26 mouse cellular contexts compared by ENCODE assay signal in genomic region chr2:63981449-63981848, GRCm38 (mm10).
A peak's percentile ranks its signal among the peaks of the same experiment; 100 is the strongest.
DNase-seq lines count a peak whose midpoint lies in the region; ATAC-seq lines count a peak whose summit lies in the region.
"Had no signal": no experiment of that assay in that cellular context is flagged by ENCODE, and none has a peak within 500 bp of the region (broad histone marks: within the 10 kb centered on the region; RNA-seq: fewer than 3 reads in every experiment).

No protein-coding gene starts in this region.

- H3K36me3 ChIP-seq in heart, embryonic 12.5 days = peaks cover 24% of the 10 kb centered on the region
- peaks cover 21% of the 10 kb centered on the region for H3K36me3 ChIP-seq in midbrain, embryonic 13.5 days
- H3K36me3 ChIP-seq in midbrain, embryonic 11.5 days (ENCODE audit: control insufficient read depth, insufficient read depth, low read length) = peaks cover 6% of the 10 kb centered on the region; the same call in 1 of the 2 replicates
- peaks cover 10% of the 10 kb centered on the region for H3K36me3 ChIP-seq in heart, embryonic 16.5 days (ENCODE audit: control insufficient read depth, insufficient read depth)
- peaks cover 4% of the 10 kb centered on the region; the same call in 1 of the 2 replicates for H3K36me3 ChIP-seq in midbrain, embryonic 16.5 days (ENCODE audit: control insufficient read depth, insufficient read depth, low read length)

- ATAC-seq in heart, embryonic 12.5 days (ENCODE audit: insufficient number of reproducible peaks, low FRiP score) = no peak
- ATAC-seq in midbrain, embryonic 13.5 days = 0 out of 2 replicates have a peak, but pooled peaks have one; percentile 35
- ATAC-seq in midbrain, embryonic 11.5 days (ENCODE audit: low FRiP score) = no peak
- ATAC-seq in heart, embryonic 16.5 days (replicated peaks; ENCODE audit: extremely low read depth, insufficient read depth, low FRiP score) = no peak
- 0 out of 2 replicates have a peak, but pooled peaks have one; percentile 5 for ATAC-seq in midbrain, embryonic 16.5 days
- ATAC-seq: liver, embryonic 12.5 days; liver, postnatal 0 days had no signal

- H3K27me3 ChIP-seq in heart, embryonic 12.5 days (replicated peaks) = no peaks in the 10 kb centered on the region
- no peaks in the 10 kb centered on the region for H3K27me3 ChIP-seq in midbrain, embryonic 13.5 days
- no peaks in the 10 kb centered on the region for H3K27me3 ChIP-seq in midbrain, embryonic 11.5 days (ENCODE audit: control insufficient read depth, insufficient read depth, low read length)
- H3K27me3 ChIP-seq in heart, embryonic 16.5 days (ENCODE audit: control insufficient read depth, insufficient read depth, low read length) = no peaks in the 10 kb centered on the region
- H3K27me3 ChIP-seq in midbrain, embryonic 16.5 days (ENCODE audit: control insufficient read depth, insufficient read depth, low read depth, low read length) = no peaks in the 10 kb centered on the region
- H3K27me3 ChIP-seq: liver, embryonic 12.5 days; neural tube, embryonic 13.5 days had no signal

- H3K9me3 ChIP-seq in heart, embryonic 12.5 days (replicated peaks) = no peaks in the 10 kb centered on the region
- H3K9me3 ChIP-seq in midbrain, embryonic 13.5 days = no peaks in the 10 kb centered on the region
- no peaks in the 10 kb centered on the region for H3K9me3 ChIP-seq in midbrain, embryonic 11.5 days (ENCODE audit: control insufficient read depth, low read length)
- no peaks in the 10 kb centered on the region for H3K9me3 ChIP-seq in heart, embryonic 16.5 days (replicated peaks; ENCODE audit: control insufficient read depth, low read length)
- no peaks in the 10 kb centered on the region for H3K9me3 ChIP-seq in midbrain, embryonic 16.5 days (replicated peaks; ENCODE audit: control insufficient read depth, low read length, poor library complexity, severe bottlenecking)
- H3K9me3 ChIP-seq: forebrain, embryonic 13.5 days; liver, embryonic 12.5 days; neural tube, embryonic 13.5 days had no signal

- peaks cover 18% of the 10 kb centered on the region; the same call in 1 of the 2 replicates for H3K4me1 ChIP-seq in heart, embryonic 12.5 days (replicated peaks)
- H3K4me1 ChIP-seq in midbrain, embryonic 13.5 days (replicated peaks) = peaks cover 26% of the 10 kb centered on the region
- H3K4me1 ChIP-seq in midbrain, embryonic 11.5 days (ENCODE audit: control insufficient read depth, insufficient read depth, low read length) = peaks cover 10% of the 10 kb centered on the region
- H3K4me1 ChIP-seq in heart, embryonic 16.5 days (ENCODE audit: control insufficient read depth, insufficient read depth, low read length) = peaks cover 14% of the 10 kb centered on the region
- peaks cover 15% of the 10 kb centered on the region for H3K4me1 ChIP-seq in midbrain, embryonic 16.5 days (ENCODE audit: control insufficient read depth, insufficient read depth, low read length)
- H3K4me1 ChIP-seq: liver, embryonic 12.5 days had no signal

- 40% methylated on average over 7 of the region's 7 CpGs for WGBS in heart, embryonic 12.5 days
- WGBS in midbrain, embryonic 13.5 days = 36% methylated on average over 7 of the region's 7 CpGs
- 43% methylated on average over 7 of the region's 7 CpGs for WGBS in midbrain, embryonic 11.5 days
- whole genome bisulfite sequencing in heart, embryonic 16.5 days = 31% methylated on average over 7 of the region's 7 CpGs
- 26% methylated on average over 7 of the region's 7 CpGs for WGBS in midbrain, embryonic 16.5 days

- peak overlapping the region; percentile 47 for H3K4me2 ChIP-seq in heart, embryonic 12.5 days
- H3K4me2 ChIP-seq in midbrain, embryonic 13.5 days (replicated peaks) = no peak overlapping the region
- no peak overlapping the region for H3K4me2 ChIP-seq in midbrain, embryonic 11.5 days
- peak overlapping the region; percentile 50 for H3K4me2 ChIP-seq in heart, embryonic 16.5 days (ENCODE audit: low read depth, low read length)
- H3K4me2 ChIP-seq in midbrain, embryonic 16.5 days (ENCODE audit: low read length) = peak overlapping the region; percentile 1; the same call in 1 of the 2 replicates
- H3K4me2 ChIP-seq: hindbrain, embryonic 14.5 days; liver, embryonic 12.5 days; neural tube, embryonic 13.5 days had no signal

- peak overlapping the region; percentile 53 for H3K27ac ChIP-seq in heart, embryonic 12.5 days (ENCODE audit: poor library complexity, severe bottlenecking)
- peak overlapping the region; percentile 52; the same call in 1 of the 2 replicates for H3K27ac ChIP-seq in midbrain, embryonic 13.5 days
- H3K27ac ChIP-seq in midbrain, embryonic 11.5 days (ENCODE audit: low read depth, low read length) = no peak overlapping the region
- H3K27ac ChIP-seq in heart, embryonic 16.5 days (ENCODE audit: low read length) = peak overlapping the region; percentile 87
- peak overlapping the region; percentile 47 for H3K27ac ChIP-seq in midbrain, embryonic 16.5 days (ENCODE audit: low read length)
- H3K27ac ChIP-seq: kidney, postnatal 0 days; liver, embryonic 12.5 days; neural tube, embryonic 13.5 days had no signal

- DNase-seq in heart, adult 9 months (ENCODE audit: low spot score in 2 of 2) = no peak
- no peak for DNase-seq in midbrain, embryonic 11.5 days (ENCODE audit: low spot score, missing footprints)
- DNase-seq in left cerebral cortex, postnatal 25 days (ENCODE audit: low spot score in 2 of 2) = no peak
- DNase-seq in cerebellum, adult 9-11 months = no peak
- DNase-seq: adrenal gland, postnatal 36 days; B cell, adult 2 months; cerebellum, adult 2 months; cerebellum, postnatal 25 days; gastrocnemius, postnatal 14 days; kidney, adult 18-20 months; kidney, postnatal 4 days; left cerebral cortex, postnatal 4 days; liver, postnatal 0 days; lung, postnatal 36 days; right cerebral cortex, postnatal 4 days; thymus, adult 2 months; thymus, postnatal 4 days had no signal

- no peak overlapping the region for H3K4me3 ChIP-seq in heart, embryonic 12.5 days
- H3K4me3 ChIP-seq in midbrain, embryonic 13.5 days (replicated peaks) = no peak overlapping the region
- no peak overlapping the region for H3K4me3 ChIP-seq in midbrain, embryonic 11.5 days (ENCODE audit: low read depth, low read length)
- H3K4me3 ChIP-seq in heart, embryonic 16.5 days (ENCODE audit: low read length) = no peak overlapping the region
- H3K4me3 ChIP-seq in midbrain, embryonic 16.5 days (ENCODE audit: low read depth, low read length) = no peak overlapping the region
- H3K4me3 ChIP-seq: forebrain, embryonic 13.5 days; liver, embryonic 12.5 days; neural tube, embryonic 13.5 days had no signal

- peak overlapping the region; percentile 39; the same call in 1 of the 2 replicates for H3K9ac ChIP-seq in heart, embryonic 12.5 days
- 0 out of 2 replicates have a peak overlapping the region, but pooled peaks have one; percentile 2 for H3K9ac ChIP-seq in midbrain, embryonic 13.5 days (replicated peaks)
- H3K9ac ChIP-seq in midbrain, embryonic 11.5 days (ENCODE audit: low read length) = no peak overlapping the region
- H3K9ac ChIP-seq in heart, embryonic 16.5 days (ENCODE audit: low read length) = peak overlapping the region; percentile 38
- no peak overlapping the region for H3K9ac ChIP-seq in midbrain, embryonic 16.5 days (ENCODE audit: low read depth, low read length)
- H3K9ac ChIP-seq: forebrain, embryonic 13.5 days; liver, embryonic 12.5 days; liver, postnatal 0 days; neural tube, embryonic 13.5 days had no signal

- intact Hi-C loops in left cerebral cortex, postnatal 25 days (cut with DNase I) = no loop called here

Comparison
In these comparisons a context has a peak if more than half of its experiments do, and no peak if none do; other contexts are left out.
1. ATAC-seq: peak in midbrain, embryonic 13.5 days (single experiment) and midbrain, embryonic 16.5 days (single experiment); none in heart, embryonic 12.5 days (single experiment), midbrain, embryonic 11.5 days (single experiment) and heart, embryonic 16.5 days (single experiment).
2. H3K4me2 ChIP-seq: peak in heart, embryonic 12.5 days (single experiment), heart, embryonic 16.5 days (single experiment) and midbrain, embryonic 16.5 days (single experiment); none in midbrain, embryonic 13.5 days (single experiment) and midbrain, embryonic 11.5 days (single experiment).
3. H3K9ac ChIP-seq: peak in heart, embryonic 12.5 days (single experiment), midbrain, embryonic 13.5 days (single experiment) and heart, embryonic 16.5 days (single experiment); none in midbrain, embryonic 11.5 days (single experiment) and midbrain, embryonic 16.5 days (single experiment).